Mouse (Mus musculus) kidney, adult 11 months (tissue): Measurements from ENCODE around the gene Upk2.

ENCODE experiments used
- DNase-seq: peaks from one replicate; pipeline ENCODE4 v3.0.0; 2022

Upk2 gene

GRCm38 (mm10) chr9:44406906-44407751 is 47.6 kb downstream of the Upk2 start, which contains the start of the genes Rps25 and Trappc4:
Gene Rps25, plus strand, starts transcription at chr9:44407139.
Gene Trappc4, minus strand, starts transcription at chr9:44407600.
- DNase-seq = peak; percentile 93

DNA sequence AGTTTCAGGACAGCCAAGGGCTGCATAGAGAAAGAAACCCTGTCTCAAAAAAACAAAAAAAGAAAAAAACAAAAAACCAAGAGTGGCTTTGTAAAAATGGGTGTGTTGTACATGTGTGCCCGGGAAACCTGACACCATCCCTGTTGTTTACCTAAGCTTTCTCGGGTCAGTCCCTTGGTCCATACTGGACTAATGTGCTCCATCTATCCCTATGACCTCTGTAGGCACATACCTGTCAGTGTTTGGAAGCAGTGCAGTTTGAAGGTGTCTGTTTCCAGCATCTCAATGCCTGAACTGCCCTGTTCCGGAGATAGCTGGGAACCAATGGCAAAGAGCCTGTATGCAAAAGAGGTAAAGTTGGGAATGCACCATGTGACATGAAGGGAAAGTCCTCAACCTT is 49.8 kb downstream of the Upk2 start:
- no peak for DNase-seq
